Comparison of ENCODE assay signal across 14 mouse cellular contexts in genomic region chr13:47843011-47843410, GRCm38 (mm10).
A peak's percentile ranks its signal among the peaks of the same experiment; 100 is the strongest.
DNase-seq lines count a peak whose midpoint lies in the region; ATAC-seq lines count a peak whose summit lies in the region.
"Had no signal": no experiment of that assay in that cellular context is flagged by ENCODE, and none has a peak within 500 bp of the region (broad histone marks: within the 10 kb centered on the region; RNA-seq: fewer than 3 reads in every experiment).

No protein-coding gene starts in this region.

- H3K36me3 ChIP-seq in lung, embryonic 15.5 days, result no peaks in the 10 kb centered on the region
- no peaks in the 10 kb centered on the region for H3K36me3 ChIP-seq in hindbrain, embryonic 12.5 days
- H3K36me3 ChIP-seq in limb, embryonic 15.5 days, result no peaks in the 10 kb centered on the region
- no peaks in the 10 kb centered on the region for H3K36me3 ChIP-seq in neural tube, embryonic 13.5 days
- H3K36me3 ChIP-seq in liver, embryonic 12.5 days, result no peaks in the 10 kb centered on the region
- H3K36me3 ChIP-seq: liver, embryonic 15.5 days had no signal

- H3K27me3 ChIP-seq in lung, embryonic 15.5 days, result no peaks in the 10 kb centered on the region
- H3K27me3 ChIP-seq in hindbrain, embryonic 12.5 days, result no peaks in the 10 kb centered on the region
- H3K27me3 ChIP-seq in limb, embryonic 15.5 days, result no peaks in the 10 kb centered on the region
- no peaks in the 10 kb centered on the region for H3K27me3 ChIP-seq in neural tube, embryonic 13.5 days
- H3K27me3 ChIP-seq in liver, embryonic 12.5 days (replicated peaks), result no peaks in the 10 kb centered on the region
- H3K27me3 ChIP-seq: liver, embryonic 15.5 days had no signal

- H3K27ac ChIP-seq in lung, embryonic 15.5 days, result no peak overlapping the region
- H3K27ac ChIP-seq in hindbrain, embryonic 12.5 days, result peak overlapping the region; percentile 72
- H3K27ac ChIP-seq in limb, embryonic 15.5 days, result peak overlapping the region; percentile 59; the same call in 1 of the 2 replicates
- H3K27ac ChIP-seq in neural tube, embryonic 13.5 days (replicated peaks), result peak overlapping the region; percentile 19
- H3K27ac ChIP-seq in liver, embryonic 12.5 days, result no peak overlapping the region
- H3K27ac ChIP-seq: liver, embryonic 15.5 days had no signal

- WGBS in lung, embryonic 15.5 days, result 35% methylated on average over 9 of the region's 9 CpGs
- 78% methylated on average over 9 of the region's 9 CpGs for WGBS in hindbrain, embryonic 12.5 days
- WGBS in limb, embryonic 15.5 days, result 62% methylated on average over 9 of the region's 9 CpGs
- WGBS in neural tube, embryonic 13.5 days, result 80% methylated on average over 9 of the region's 9 CpGs
- 69% methylated on average over 9 of the region's 9 CpGs for WGBS in liver, embryonic 12.5 days (ENCODE audit: insufficient replicate concordance)

- no peaks in the 10 kb centered on the region for H3K9me3 ChIP-seq in lung, embryonic 15.5 days
- H3K9me3 ChIP-seq in hindbrain, embryonic 12.5 days (replicated peaks), result no peaks in the 10 kb centered on the region
- H3K9me3 ChIP-seq in limb, embryonic 15.5 days, result no peaks in the 10 kb centered on the region
- no peaks in the 10 kb centered on the region for H3K9me3 ChIP-seq in neural tube, embryonic 13.5 days
- H3K9me3 ChIP-seq in liver, embryonic 12.5 days (replicated peaks), result no peaks in the 10 kb centered on the region
- H3K9me3 ChIP-seq: liver, embryonic 15.5 days had no signal

- H3K4me2 ChIP-seq in lung, embryonic 15.5 days, result peak overlapping the region; percentile 13; the same call in 1 of the 2 replicates
- H3K4me2 ChIP-seq in hindbrain, embryonic 12.5 days (replicated peaks), result no peak overlapping the region
- no peak overlapping the region for H3K4me2 ChIP-seq in limb, embryonic 15.5 days
- no peak overlapping the region for H3K4me2 ChIP-seq in neural tube, embryonic 13.5 days
- no peak overlapping the region for H3K4me2 ChIP-seq in liver, embryonic 12.5 days
- H3K4me2 ChIP-seq: liver, embryonic 15.5 days had no signal

- DNase-seq in lung, adult 18-20 months, result no peak
- DNase-seq in kidney, adult 9 months, result no peak
- no peak for DNase-seq in left cerebral cortex, adult 11 months (ENCODE audit: low spot score)
- DNase-seq: adrenal gland, adult 8-10 months; cerebellum, adult 9-10 months; lung, postnatal 4 days; thymus, postnatal 4 days had no signal

- H3K4me3 ChIP-seq in lung, embryonic 15.5 days, result no peak overlapping the region
- no peak overlapping the region for H3K4me3 ChIP-seq in hindbrain, embryonic 12.5 days
- no peak overlapping the region for H3K4me3 ChIP-seq in limb, embryonic 15.5 days
- no peak overlapping the region for H3K4me3 ChIP-seq in neural tube, embryonic 13.5 days
- H3K4me3 ChIP-seq in liver, embryonic 12.5 days, result no peak overlapping the region
- H3K4me3 ChIP-seq: liver, embryonic 15.5 days had no signal

- no peak for ATAC-seq in lung, embryonic 15.5 days (ENCODE audit: borderline replicate concordance, extremely low read depth, low FRiP score, low TSS enrichment)
- ATAC-seq in hindbrain, embryonic 12.5 days (ENCODE audit: low FRiP score), result no peak
- no peak for ATAC-seq in limb, embryonic 15.5 days (ENCODE audit: insufficient number of reproducible peaks, low FRiP score, low TSS enrichment, low read depth)
- ATAC-seq in neural tube, embryonic 13.5 days (ENCODE audit: low read depth), result no peak
- no peak for ATAC-seq in liver, embryonic 12.5 days
- ATAC-seq: CD4-positive, CD25-positive, alpha-beta regulatory T cell, adult 4 months had no signal

- H3K9ac ChIP-seq in lung, embryonic 15.5 days, result no peak overlapping the region
- H3K9ac ChIP-seq in hindbrain, embryonic 12.5 days, result no peak overlapping the region
- no peak overlapping the region for H3K9ac ChIP-seq in limb, embryonic 15.5 days
- H3K9ac ChIP-seq in neural tube, embryonic 13.5 days, result no peak overlapping the region
- H3K9ac ChIP-seq in liver, embryonic 12.5 days, result no peak overlapping the region
- H3K9ac ChIP-seq: liver, embryonic 15.5 days had no signal

- H3K4me1 ChIP-seq in lung, embryonic 15.5 days, result peaks cover 6% of the 10 kb centered on the region
- H3K4me1 ChIP-seq in hindbrain, embryonic 12.5 days, result peaks cover 13% of the 10 kb centered on the region
- 0 out of 2 replicates have a peak, but pooled peaks cover 2% of the 10 kb centered on the region for H3K4me1 ChIP-seq in limb, embryonic 15.5 days
- peaks cover 20% of the 10 kb centered on the region for H3K4me1 ChIP-seq in neural tube, embryonic 13.5 days (replicated peaks)
- H3K4me1 ChIP-seq in liver, embryonic 12.5 days, result no peaks in the 10 kb centered on the region
- H3K4me1 ChIP-seq: liver, embryonic 15.5 days had no signal

Comparison
In these comparisons a context has a peak if more than half of its experiments do, and no peak if none do; other contexts are left out.
1. H3K27ac ChIP-seq: peak in hindbrain, embryonic 12.5 days (single experiment), limb, embryonic 15.5 days (single experiment) and neural tube, embryonic 13.5 days (single experiment); none in lung, embryonic 15.5 days (single experiment) and liver, embryonic 12.5 days (single experiment).